In genomic region chr12:82276591-82276990, GRCm38 (mm10) we compare ENCODE assay signal across 21 mouse cellular contexts.
"Had no signal": no experiment of that assay in that cellular context is flagged by ENCODE, and none has a peak within 500 bp of the region (broad histone marks: within the 10 kb centered on the region; RNA-seq: fewer than 3 reads in every experiment).

No protein-coding gene starts in this region.

- H3K9ac ChIP-seq: liver, embryonic 13.5 days; liver, embryonic 15.5 days; liver, postnatal 0 days; lung, embryonic 15.5 days; midbrain, embryonic 12.5 days; neural tube, embryonic 12.5 days; stomach, embryonic 15.5 days had no signal

- H3K4me2 ChIP-seq: liver, embryonic 11.5 days; liver, embryonic 13.5 days; liver, embryonic 15.5 days; lung, embryonic 15.5 days; midbrain, embryonic 12.5 days; neural tube, embryonic 12.5 days; stomach, embryonic 15.5 days had no signal

- H3K36me3 ChIP-seq: liver, embryonic 13.5 days; liver, embryonic 15.5 days; lung, embryonic 15.5 days; midbrain, embryonic 10.5 days; midbrain, embryonic 12.5 days; neural tube, embryonic 12.5 days; stomach, embryonic 15.5 days had no signal

- H3K9me3 ChIP-seq: liver, embryonic 13.5 days; liver, embryonic 15.5 days; lung, embryonic 15.5 days; midbrain, embryonic 10.5 days; midbrain, embryonic 12.5 days; neural tube, embryonic 12.5 days; stomach, embryonic 15.5 days had no signal

- H3K4me1 ChIP-seq: liver, embryonic 15.5 days; midbrain, embryonic 10.5 days; midbrain, embryonic 12.5 days had no signal

- ATAC-seq: liver, postnatal 0 days; midbrain, embryonic 16.5 days had no signal

- H3K27me3 ChIP-seq: liver, embryonic 13.5 days; liver, embryonic 15.5 days; lung, embryonic 15.5 days; midbrain, embryonic 12.5 days; neural tube, embryonic 12.5 days; stomach, embryonic 15.5 days had no signal

- H3K27ac ChIP-seq: liver, embryonic 13.5 days; liver, embryonic 15.5 days; midbrain, embryonic 10.5 days; midbrain, embryonic 12.5 days; neural tube, embryonic 12.5 days; stomach, embryonic 15.5 days; stomach, postnatal 0 days had no signal

- DNase-seq: liver, embryonic 13.5 days; liver, postnatal 0 days; lung, adult 2 months; lung, postnatal 4 days; midbrain, embryonic 14.5 days; retina, postnatal 1 day; right cerebral cortex, adult 18-20 months; right cerebral cortex, postnatal 25 days; right cerebral cortex, postnatal 4 days; thymus, adult 2 months; thymus, postnatal 25 days had no signal

- H3K4me3 ChIP-seq: liver, embryonic 13.5 days; liver, embryonic 15.5 days; lung, embryonic 15.5 days; midbrain, embryonic 10.5 days; midbrain, embryonic 12.5 days; myocyte; neural tube, embryonic 12.5 days; stomach, embryonic 15.5 days had no signal
